Mouse (Mus musculus): ENCODE results near the gene Gm21209.
"Not testable (repeated sequence)": the region's sequence is repeated elsewhere in the genome, so short reads cannot be mapped to it uniquely, and the experiment has no call there.

The Gm21209 gene

GRCm38 (mm10) chrY:49570856-49571255 is at the start of gene Gm21209:
Gene Gm21209 (plus strand): TSS chrY:49571156.
- not testable (repeated sequence) for DNase-seq (ENCODE audit: extremely low read depth, low read depth)
